Mouse (Mus musculus) neural tube, embryonic 15.5 days (tissue): ENCODE measurements at regions not wholly inside any gene's neighbourhood (a gene's known extent, or its start where the extent isn't known, plus 50 kb on each side); places are given as distances from the start of the nearest gene placed in this dataset.
A peak's percentile ranks its signal among the peaks of the same experiment; 100 is the strongest.

Experiments used
- ATAC-seq: fragments of 200-750 bp; cut with Nextera tagmentation; 2 replicates; pipeline ENCODE4 v1.8.0; 2017; ENCODE audit warnings: mild to moderate bottlenecking, moderate TSS enrichment, moderate library complexity; ENCODE audit not compliant: low FRiP score
- H3K27ac ChIP-seq: fragments of 300-500 bp; sonication (generic); replicated peaks from 2 replicates; pipeline ENCODE4 v1.5.1; 2015; ENCODE audit warnings: mild to moderate bottlenecking, inconsistent platforms
- H3K27me3 ChIP-seq: fragments of 300-500 bp; sonication (generic); replicated peaks from 2 replicates; pipeline ENCODE4 v1.6.1; 2015; ENCODE audit warnings: inconsistent platforms
- H3K36me3 ChIP-seq: fragments of 300-500 bp; sonication (generic); 2 replicates; pipeline ENCODE4 v1.6.1; 2015; ENCODE audit warnings: inconsistent platforms
- H3K4me1 ChIP-seq: fragments of 300-500 bp; sonication (generic); 2 replicates; pipeline ENCODE4 v1.6.1; 2015; ENCODE audit warnings: inconsistent platforms
- H3K4me2 ChIP-seq: fragments of 300-500 bp; sonication (generic); 2 replicates; pipeline ENCODE4 v1.6.1; 2015; ENCODE audit warnings: inconsistent platforms, mild to moderate bottlenecking, moderate library complexity
- H3K4me3 ChIP-seq: fragments of 300-500 bp; sonication (generic); replicated peaks from 2 replicates; pipeline ENCODE4 v1.5.1; 2015; ENCODE audit warnings: mild to moderate bottlenecking, inconsistent platforms
- H3K9ac ChIP-seq: fragments of 300-500 bp; sonication (generic); replicated peaks from 2 replicates; pipeline ENCODE4 v1.6.1; 2015; ENCODE audit warnings: mild to moderate bottlenecking, inconsistent platforms
- H3K9me3 ChIP-seq: fragments of 300-500 bp; sonication (generic); replicated peaks from 2 replicates; pipeline ENCODE4 v1.6.1; 2016; ENCODE audit warnings: inconsistent platforms
- WGBS: fragments of 180-500 bp; shearing (Covaris S2); methylation state at CpG from one replicate; pipeline ENCODE4 v1.1.7; 2015; ENCODE audit warnings: mixed read lengths; 5-methylcytosine and 5-hydroxymethylcytosine counted together

- no peak overlapping the region for H3K9ac ChIP-seq
- no peaks in the 10 kb centered on the region for H3K9me3 ChIP-seq
- H3K27me3 ChIP-seq = no peaks in the 10 kb centered on the region
- no peaks in the 10 kb centered on the region for H3K36me3 ChIP-seq
- H3K4me2 ChIP-seq = no peak overlapping the region
- 78% methylated on average over 6 of the region's 6 CpGs for WGBS
- no peak overlapping the region for H3K27ac ChIP-seq
- ATAC-seq = no peak
- no peaks in the 10 kb centered on the region for H3K4me1 ChIP-seq
- H3K4me3 ChIP-seq = no peak overlapping the region
These were observed 179.0 kb upstream of the Klf3 start for GRCm38 (mm10) chr5:64624205-64624604.

GRCm38 (mm10) chr5:64625421-64625820, 177.8 kb upstream of the Klf3 start:
- 64% methylated on average over 4 of the region's 4 CpGs for WGBS
- H3K9ac ChIP-seq = no peak overlapping the region
- H3K27me3 ChIP-seq = no peaks in the 10 kb centered on the region
- H3K4me2 ChIP-seq = no peak overlapping the region
- no peak for ATAC-seq
- no peaks in the 10 kb centered on the region for H3K4me1 ChIP-seq
- H3K4me3 ChIP-seq = no peak overlapping the region
- no peaks in the 10 kb centered on the region for H3K36me3 ChIP-seq
- no peaks in the 10 kb centered on the region for H3K9me3 ChIP-seq
- no peak overlapping the region for H3K27ac ChIP-seq

GRCm38 (mm10) chr5:64625841-64626298, 177.3 kb upstream of the Klf3 start:
- Histone ChIP-seq H3K4me1 (no peaks in the 10 kb centered on the region), H3K36me3 (no peaks in the 10 kb centered on the region), H3K9ac (no peak overlapping the region), H3K4me2 (no peak overlapping the region), H3K27ac (no peak overlapping the region), H3K4me3 (no peak overlapping the region), H3K27me3 (no peaks in the 10 kb centered on the region), H3K9me3 (no peaks in the 10 kb centered on the region)
- ATAC-seq = no peak
- 56% methylated on average over 6 of the region's 6 CpGs for WGBS

- H3K4me3 ChIP-seq = no peak overlapping the region
- no peak for ATAC-seq
- H3K36me3 ChIP-seq = no peaks in the 10 kb centered on the region
- no peak overlapping the region for H3K9ac ChIP-seq
- no peaks in the 10 kb centered on the region for H3K27me3 ChIP-seq
- 65% methylated on average over 9 of the region's 9 CpGs for WGBS
- no peak overlapping the region for H3K27ac ChIP-seq
- H3K4me2 ChIP-seq = no peak overlapping the region
- H3K9me3 ChIP-seq = no peaks in the 10 kb centered on the region
- no peaks in the 10 kb centered on the region for H3K4me1 ChIP-seq
These were observed 176.8 kb upstream of the Klf3 start for GRCm38 (mm10) chr5:64626351-64626750.

GRCm38 (mm10) chr5:64630582-64630981, 172.6 kb upstream of the Klf3 start:
- H3K9me3 ChIP-seq = no peaks in the 10 kb centered on the region
- H3K4me3 ChIP-seq = no peak overlapping the region
- no peak; the same call in 1 of the 2 replicates for ATAC-seq
- no peaks in the 10 kb centered on the region for H3K27me3 ChIP-seq
- WGBS = 94% methylated on average over 2 of the region's 2 CpGs
- no peak overlapping the region for H3K4me2 ChIP-seq
- H3K27ac ChIP-seq = no peak overlapping the region
- H3K9ac ChIP-seq = no peak overlapping the region
- H3K4me1 ChIP-seq = no peaks in the 10 kb centered on the region
- H3K36me3 ChIP-seq = no peaks in the 10 kb centered on the region

- WGBS = 93% methylated on average over 5 of the region's 5 CpGs
- no peak overlapping the region for H3K27ac ChIP-seq
- no peaks in the 10 kb centered on the region for H3K36me3 ChIP-seq
- H3K9ac ChIP-seq = no peak overlapping the region
- H3K9me3 ChIP-seq = no peaks in the 10 kb centered on the region
- H3K4me2 ChIP-seq = no peak overlapping the region
- no peaks in the 10 kb centered on the region for H3K27me3 ChIP-seq
- no peak for ATAC-seq
- H3K4me3 ChIP-seq = no peak overlapping the region
- H3K4me1 ChIP-seq = no peaks in the 10 kb centered on the region
These were observed 171.0 kb upstream of the Klf3 start for GRCm38 (mm10) chr5:64632171-64632570.

GRCm38 (mm10) chr5:64634008-64634407, 169.2 kb upstream of the Klf3 start:
- no peak overlapping the region for H3K4me3 ChIP-seq
- no peak for ATAC-seq
- WGBS = 71% methylated on average over 8 of the region's 8 CpGs

GRCm38 (mm10) chr5:64634721-64635120, 168.5 kb upstream of the Klf3 start:
- ATAC-seq = no peak
- no peaks in the 10 kb centered on the region for H3K9me3 ChIP-seq
- WGBS = 84% methylated on average over 4 of the region's 4 CpGs

More at GRCm38 (mm10) chr5:64634008-64634407, 169.2 kb upstream of the Klf3 start:
- H3K9me3 ChIP-seq = no peaks in the 10 kb centered on the region
- no peaks in the 10 kb centered on the region for H3K27me3 ChIP-seq
- no peak overlapping the region for H3K9ac ChIP-seq
- H3K4me2 ChIP-seq = no peak overlapping the region
- H3K36me3 ChIP-seq = no peaks in the 10 kb centered on the region
- H3K27ac ChIP-seq = no peak overlapping the region
- H3K4me1 ChIP-seq = no peaks in the 10 kb centered on the region

GRCm38 (mm10) chr5:64636301-64636700, 166.9 kb upstream of the Klf3 start:
- no peak for ATAC-seq
- Histone ChIP-seq H3K4me2 (no peak overlapping the region), H3K9me3 (no peaks in the 10 kb centered on the region), H3K27ac (no peak overlapping the region), H3K27me3 (no peaks in the 10 kb centered on the region), H3K4me3 (no peak overlapping the region), H3K9ac (no peak overlapping the region), H3K4me1 (no peaks in the 10 kb centered on the region), H3K36me3 (no peaks in the 10 kb centered on the region)
- WGBS = 95% methylated on average over 3 of the region's 3 CpGs

More at GRCm38 (mm10) chr5:64634721-64635120, 168.5 kb upstream of the Klf3 start:
- Histone ChIP-seq H3K36me3 (no peaks in the 10 kb centered on the region), H3K4me3 (no peak overlapping the region), H3K27ac (no peak overlapping the region), H3K4me1 (no peaks in the 10 kb centered on the region), H3K9ac (no peak overlapping the region), H3K27me3 (no peaks in the 10 kb centered on the region), H3K4me2 (no peak overlapping the region)

GRCm38 (mm10) chr5:64643584-64643983, 159.6 kb upstream of the Klf3 start:
- Histone ChIP-seq H3K27ac (no peak overlapping the region), H3K27me3 (no peaks in the 10 kb centered on the region), H3K4me1 (peaks cover 12% of the 10 kb centered on the region), H3K4me2 (no peak overlapping the region), H3K9ac (no peak overlapping the region), H3K4me3 (no peak overlapping the region), H3K36me3 (no peaks in the 10 kb centered on the region), H3K9me3 (no peaks in the 10 kb centered on the region; the same call in 1 of the 2 replicates)
- ATAC-seq = no peak
- WGBS = 97% methylated on average over 1 of the region's 1 CpGs

GRCm38 (mm10) chr5:64647417-64648125, 155.6 kb upstream of the Klf3 start:
- Histone ChIP-seq H3K4me3 (peak overlapping the region; percentile 34), H3K36me3 (no peaks in the 10 kb centered on the region), H3K9ac (peak overlapping the region; percentile 40; the same call in 1 of the 2 replicates), H3K4me1 (peaks cover 14% of the 10 kb centered on the region), H3K4me2 (peak overlapping the region; percentile 65), H3K27ac (peak overlapping the region; percentile 41), H3K9me3 (no peaks in the 10 kb centered on the region; the same call in 1 of the 2 replicates), H3K27me3 (no peaks in the 10 kb centered on the region)
- ATAC-seq = peak; percentile 73
- WGBS = under 1% methylated on average over 18 of the region's 18 CpGs

GRCm38 (mm10) chr5:64648492-64648891, 154.7 kb upstream of the Klf3 start:
- Histone ChIP-seq H3K4me2 (peak overlapping the region; percentile 27; the same call in 1 of the 2 replicates), H3K4me3 (no peak overlapping the region), H3K27me3 (no peaks in the 10 kb centered on the region), H3K27ac (no peak overlapping the region; the same call in 1 of the 2 replicates), H3K9me3 (no peaks in the 10 kb centered on the region; the same call in 1 of the 2 replicates), H3K36me3 (no peaks in the 10 kb centered on the region), H3K9ac (0 out of 2 replicates have a peak overlapping the region, but pooled peaks have one; percentile 3), H3K4me1 (peaks cover 14% of the 10 kb centered on the region)
- 9% methylated on average over 8 of the region's 8 CpGs for WGBS
- ATAC-seq = peak; percentile 61; the same call in 1 of the 2 replicates
